Mouse (Mus musculus) cerebellum, adult (tissue): Measurements from ENCODE around the gene Fam189a1.

Source experiments
- ATAC-seq: cut with Nextera tagmentation; 2 replicates; pipeline ENCODE4 v1.9.2; 2017; ENCODE audit warnings: mild to moderate bottlenecking, moderate library complexity, mixed read lengths; ENCODE audit not compliant: insufficient number of reproducible peaks, low FRiP score, low TSS enrichment

The Fam189a1 gene

DNA sequence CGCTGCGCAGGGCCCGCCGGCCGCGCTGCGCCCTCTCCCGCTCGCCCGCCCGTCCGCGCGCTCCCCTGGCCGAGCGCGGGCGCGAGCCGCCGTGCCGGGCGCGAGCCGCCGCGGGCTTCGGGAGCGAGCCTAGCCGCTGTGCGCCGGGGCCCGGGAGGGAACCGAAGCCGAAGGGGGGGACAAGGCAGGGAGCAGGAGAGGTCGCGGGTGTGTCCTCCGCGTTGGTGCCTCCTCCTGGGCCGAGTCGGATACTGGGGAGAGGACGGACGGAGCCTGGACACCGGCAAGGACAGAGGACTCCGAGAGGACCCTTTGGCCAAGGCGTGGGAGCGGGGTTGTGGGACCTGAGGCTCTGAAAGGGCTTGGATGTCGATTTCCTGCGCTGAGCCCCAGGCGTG lies at the start of gene Fam189a1:
Fam189a1 (minus strand) TSS at position 57 of the 398 bp plus-strand sequence.
- ATAC-seq, result peak; percentile 74; the same call in 1 of the 2 replicates

DNA sequence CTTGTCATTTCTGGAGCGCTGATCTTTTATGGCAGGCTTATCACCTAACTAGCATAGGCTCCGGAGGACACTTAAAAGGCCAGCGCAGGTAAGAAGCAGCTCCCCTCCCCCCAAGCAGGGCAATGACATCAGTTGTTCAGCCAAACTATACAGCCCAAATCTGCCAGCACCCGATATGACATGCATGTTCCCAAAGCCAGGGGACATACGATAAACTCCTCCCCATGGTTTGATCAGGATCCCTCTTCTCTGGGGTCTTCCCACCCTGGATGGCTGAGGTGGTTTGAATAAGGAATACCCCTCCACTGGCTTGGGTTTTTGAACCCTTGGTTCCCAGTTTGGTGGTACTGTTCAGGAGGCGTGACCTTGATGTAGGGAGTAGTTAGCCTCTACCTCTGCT lies 49.7 kb upstream of the Fam189a1 start:
- ATAC-seq, result no peak

DNA sequence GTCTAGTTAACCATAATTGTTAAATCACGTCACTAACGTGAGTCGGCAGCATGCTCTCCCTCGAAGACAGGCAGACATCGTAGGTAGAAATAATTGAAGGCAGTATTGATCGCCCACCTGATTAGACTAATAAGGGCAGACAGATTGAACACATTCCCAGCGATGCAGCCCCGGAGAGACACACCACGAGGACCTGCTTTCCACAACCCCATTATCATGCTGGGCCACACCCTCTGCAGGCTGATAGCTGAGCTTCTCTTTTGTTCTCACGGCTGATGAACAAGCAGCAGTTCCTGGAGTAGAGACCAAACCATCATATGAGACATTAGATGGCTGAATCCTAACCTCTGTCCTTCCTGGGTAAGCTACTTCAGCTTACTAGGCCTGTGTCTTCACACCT lies 46.3 kb upstream of the Fam189a1 start:
- ATAC-seq, result no peak

DNA sequence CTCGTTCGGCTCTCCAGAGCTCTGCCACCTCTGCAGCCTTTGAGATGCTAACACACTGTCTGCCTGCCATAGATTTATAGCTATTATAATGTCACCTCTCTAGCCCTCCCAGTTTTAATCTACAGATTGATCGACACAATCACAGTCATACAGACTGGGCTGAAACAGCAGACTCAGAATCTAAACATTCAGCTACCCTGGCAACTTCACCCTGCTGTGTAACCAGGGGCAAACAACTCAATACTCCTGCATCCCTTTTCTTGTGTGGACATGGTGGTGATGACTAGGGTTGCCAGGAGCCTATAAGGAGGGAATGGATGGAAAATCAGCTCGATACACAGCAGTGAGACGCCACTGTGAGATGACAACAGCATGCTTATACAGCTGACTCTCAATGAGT lies 24.3 kb upstream of the Fam189a1 start:
- ATAC-seq, result no peak

DNA sequence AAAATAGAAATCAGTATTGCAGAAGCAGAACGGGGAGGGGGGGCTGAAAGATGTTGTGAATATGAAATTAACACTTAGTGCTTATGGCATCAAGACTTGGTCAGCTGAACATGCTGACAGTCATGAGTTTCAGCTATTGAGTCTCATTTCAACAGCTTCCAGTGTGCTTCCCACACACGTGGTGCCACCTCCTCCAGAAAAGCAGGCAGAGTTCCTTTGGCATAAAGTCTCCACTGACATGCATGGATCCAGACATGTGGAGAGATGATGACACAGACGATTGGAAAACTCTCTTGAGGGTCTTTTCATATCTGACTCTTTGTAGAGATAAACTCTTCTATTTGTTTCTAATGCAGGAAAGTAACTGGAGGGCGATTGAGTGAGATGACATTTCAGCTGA lies 14.4 kb upstream of the Fam189a1 start:
- ATAC-seq, result no peak

DNA sequence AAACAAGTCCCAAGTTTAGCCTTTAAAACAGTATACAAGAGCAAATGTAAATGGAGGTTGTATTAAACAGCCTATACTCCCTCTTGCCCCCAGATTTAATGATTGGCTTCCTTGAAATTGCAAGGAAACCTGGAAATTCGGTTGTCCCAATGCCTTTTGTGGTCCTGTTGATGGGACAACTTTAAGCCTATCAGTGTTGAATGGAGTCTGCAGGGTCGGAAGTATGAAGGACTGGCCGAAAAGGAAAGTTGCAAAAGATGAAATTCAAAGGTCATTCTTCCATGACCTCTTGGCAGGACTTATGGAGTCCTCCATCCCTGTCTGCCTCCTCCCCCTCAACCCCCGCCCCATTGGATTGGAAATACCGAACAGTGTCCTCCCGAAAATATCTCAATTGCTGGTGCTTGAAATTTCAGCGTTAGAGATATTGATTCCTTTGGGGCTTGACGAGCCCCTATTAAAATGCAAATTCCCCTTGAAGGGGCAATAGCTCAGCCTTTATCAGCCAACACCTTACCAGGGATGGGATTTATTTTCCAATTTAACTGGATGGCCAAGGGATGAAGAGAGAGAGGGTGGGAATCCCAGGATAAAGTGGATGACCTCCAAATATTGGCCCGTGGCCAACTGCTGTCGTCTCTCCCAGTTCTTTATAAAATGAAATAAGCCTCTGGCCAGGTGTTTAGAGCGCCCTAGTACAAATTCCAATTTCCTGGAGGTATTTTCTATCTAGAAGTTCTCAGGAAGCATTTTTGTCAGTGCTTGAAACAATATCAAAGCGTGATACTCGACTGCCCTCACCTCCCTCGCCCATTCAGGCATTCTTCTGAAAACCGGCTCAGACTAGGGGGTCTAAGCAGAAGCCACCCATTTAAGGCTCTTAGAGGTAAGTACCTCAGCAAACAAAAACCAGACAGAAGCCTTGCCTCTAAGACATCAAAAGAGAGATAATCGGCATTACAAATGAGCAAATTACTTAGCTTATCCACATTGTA lies 958 bp upstream of the Fam189a1 start:
- no peak for ATAC-seq

DNA sequence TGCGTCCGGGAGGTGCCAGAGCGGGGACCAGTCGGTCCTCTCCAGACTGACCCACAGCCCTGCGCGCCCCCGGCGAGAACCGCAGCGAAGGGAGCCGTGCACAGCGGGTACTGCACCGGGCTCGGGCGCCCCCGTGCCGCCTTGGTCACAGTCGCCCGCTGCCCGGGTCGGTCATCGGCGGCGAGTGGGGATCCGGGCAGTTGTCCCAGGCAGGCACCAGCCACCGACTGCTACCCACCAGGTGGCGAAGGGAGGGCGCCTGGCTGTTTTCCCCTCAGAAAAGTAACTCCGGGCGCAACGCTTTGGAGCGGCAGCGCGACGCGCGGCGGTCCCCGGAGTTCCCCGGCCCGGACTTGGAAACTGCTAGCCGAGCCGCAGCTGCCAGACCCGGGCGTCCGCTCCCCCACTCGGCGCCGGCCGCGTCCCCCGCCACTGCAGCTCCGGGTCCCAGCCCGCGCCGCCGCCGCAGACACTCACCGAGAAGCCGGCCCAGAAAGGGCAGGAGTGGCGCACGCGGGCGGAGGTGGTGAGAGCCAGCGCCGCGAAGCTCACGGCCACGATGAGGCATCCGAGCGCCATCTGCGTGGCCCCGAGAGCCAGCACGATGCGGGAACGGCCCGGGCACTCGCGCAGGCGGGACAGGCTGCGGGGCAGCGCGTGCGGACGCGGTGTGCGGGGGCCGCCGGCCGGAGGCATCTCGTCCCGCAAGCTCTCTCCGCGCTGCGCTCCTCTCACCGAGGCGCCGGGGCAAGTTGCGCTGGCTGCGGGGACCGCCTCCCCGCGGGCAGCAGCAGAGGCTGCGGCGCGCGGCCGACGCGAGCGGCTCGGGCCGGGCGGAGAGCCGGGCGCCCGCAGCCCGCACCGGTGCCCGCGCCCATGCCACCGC lies 499 bp downstream of the Fam189a1 start:
- peak; percentile 60 for ATAC-seq

DNA sequence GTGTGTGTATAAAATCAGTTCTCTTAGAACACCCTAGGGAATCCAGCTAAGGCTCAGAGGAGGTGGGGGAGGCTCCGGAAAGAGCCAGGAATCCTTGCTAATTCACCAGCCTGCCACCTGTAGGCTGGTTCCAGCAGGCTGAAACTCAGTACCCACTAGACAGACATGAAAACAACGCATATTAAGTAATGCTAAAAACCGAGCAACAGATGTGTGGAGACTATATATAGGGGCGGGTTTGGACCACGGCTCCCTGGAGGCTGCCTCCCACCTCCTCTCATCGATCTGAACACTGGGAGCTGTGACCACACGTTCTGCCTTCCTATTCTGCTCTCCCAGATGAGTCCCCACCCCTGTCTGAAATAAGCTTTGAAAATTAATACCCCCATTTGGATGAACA lies 1.8 kb downstream of the Fam189a1 start:
- no peak for ATAC-seq

DNA sequence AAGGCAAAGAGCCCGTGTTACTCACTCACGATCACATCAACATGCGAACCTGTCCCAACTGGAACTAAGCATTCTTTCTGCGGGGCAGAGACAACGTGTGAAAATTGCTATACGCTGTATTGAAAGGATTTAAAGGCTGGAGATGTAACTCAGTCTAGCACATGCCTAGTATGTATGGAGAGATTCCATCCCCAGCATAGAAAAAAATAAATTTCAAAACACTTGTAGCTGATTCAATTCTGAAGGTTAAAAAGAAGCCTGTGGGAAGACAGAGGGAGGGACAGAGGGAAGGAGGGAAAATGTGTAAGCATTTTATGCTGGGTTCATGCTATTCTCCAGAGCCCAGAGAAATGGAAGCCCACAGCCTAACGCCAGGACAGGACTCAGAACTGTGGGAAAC lies 2.5 kb downstream of the Fam189a1 start:
- ATAC-seq, result no peak

DNA sequence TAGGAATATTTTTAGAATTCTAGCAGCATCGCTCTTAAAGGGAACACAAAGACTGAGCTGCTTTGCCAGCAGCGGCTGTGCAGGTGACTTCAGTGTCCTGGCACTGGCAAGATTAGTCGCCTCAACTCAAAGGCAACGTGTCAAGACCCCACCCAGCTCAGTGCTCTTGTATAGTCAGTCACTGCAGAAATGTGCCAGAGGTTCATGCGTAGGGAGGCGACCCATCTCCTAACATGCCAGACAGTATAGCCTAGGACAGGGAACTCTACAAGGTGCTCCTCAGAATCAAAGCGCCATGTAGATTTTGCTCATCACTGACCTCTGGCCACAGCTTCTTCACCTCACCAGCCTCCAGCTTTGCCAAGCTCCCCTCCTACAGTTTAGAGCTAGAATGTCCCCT lies 4.8 kb downstream of the Fam189a1 start:
- no peak for ATAC-seq

DNA sequence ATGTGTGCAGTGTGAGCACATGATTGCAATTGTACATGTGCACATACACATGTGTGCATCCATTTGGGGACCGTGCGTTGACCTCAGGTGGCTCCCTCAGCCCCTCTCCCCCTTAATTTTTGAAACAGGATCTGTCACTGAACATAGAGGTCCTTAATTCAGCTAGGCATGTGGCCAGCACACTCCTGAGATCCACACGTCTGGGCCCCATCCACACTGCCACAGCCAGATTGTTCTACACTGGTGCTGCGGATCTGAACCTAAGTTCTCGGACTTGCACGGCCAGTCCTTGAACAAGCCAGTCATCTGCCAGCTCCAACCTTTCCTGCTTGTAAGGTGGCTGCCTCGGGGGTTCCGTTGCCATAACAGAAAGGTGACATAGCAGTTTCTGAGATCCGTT lies 7.3 kb downstream of the Fam189a1 start:
- no peak for ATAC-seq

DNA sequence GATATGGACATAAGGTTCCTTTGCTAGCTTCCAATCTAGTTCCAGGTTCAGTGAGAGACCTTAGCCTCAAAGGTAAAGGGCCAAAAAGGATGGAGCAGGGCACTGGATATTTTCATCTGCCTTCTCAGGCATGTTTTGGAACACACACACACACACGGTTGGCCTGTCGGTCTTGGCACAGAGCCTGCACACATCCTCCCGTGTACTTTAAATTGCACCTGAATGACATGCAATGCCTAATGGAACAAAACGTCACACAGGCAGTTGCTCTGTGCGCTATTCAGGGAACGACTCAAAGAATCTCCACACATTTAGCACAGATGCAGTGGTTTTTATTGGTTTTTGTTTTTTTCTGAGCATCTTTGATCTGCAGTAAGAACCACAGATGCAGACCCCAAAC lies 11.5 kb downstream of the Fam189a1 start:
- ATAC-seq, result no peak

DNA sequence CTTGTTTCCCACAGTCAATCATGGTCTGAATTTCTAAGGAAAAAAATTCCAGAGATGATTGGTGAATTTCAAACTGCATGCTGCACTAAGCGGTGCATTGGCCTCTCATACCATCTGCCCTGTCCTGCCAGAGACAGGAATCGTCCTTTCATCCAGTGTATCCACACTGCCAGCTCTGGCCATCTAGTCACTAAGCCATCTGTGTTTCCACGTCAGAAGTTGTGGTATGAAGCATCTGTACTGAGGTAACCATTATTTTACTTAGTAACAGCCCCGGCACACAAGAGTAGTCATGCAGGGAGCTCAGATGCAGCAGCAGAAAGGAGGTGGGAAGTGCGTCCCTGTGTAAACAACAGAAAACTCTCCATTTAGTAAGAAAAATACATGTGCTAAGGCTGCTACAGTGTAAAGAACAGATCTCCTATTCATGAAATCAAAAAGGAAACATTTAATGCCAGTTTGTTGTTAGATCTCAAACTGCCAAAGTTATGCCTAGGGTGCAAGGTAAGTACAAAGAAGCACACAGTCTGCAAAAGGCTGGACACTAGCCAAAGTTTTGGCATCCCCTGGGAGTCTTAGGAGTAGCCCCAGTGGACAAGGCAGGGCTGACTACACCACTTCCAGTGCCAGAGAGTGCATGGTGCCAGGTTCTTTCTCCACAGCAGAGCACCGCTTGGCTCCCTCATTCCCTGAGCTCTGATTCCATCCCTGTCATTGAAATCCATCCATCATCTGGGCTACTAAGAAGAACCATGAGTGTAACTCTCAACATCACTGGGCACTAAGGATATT lies 14.3 kb downstream of the Fam189a1 start:
- no peak for ATAC-seq

DNA sequence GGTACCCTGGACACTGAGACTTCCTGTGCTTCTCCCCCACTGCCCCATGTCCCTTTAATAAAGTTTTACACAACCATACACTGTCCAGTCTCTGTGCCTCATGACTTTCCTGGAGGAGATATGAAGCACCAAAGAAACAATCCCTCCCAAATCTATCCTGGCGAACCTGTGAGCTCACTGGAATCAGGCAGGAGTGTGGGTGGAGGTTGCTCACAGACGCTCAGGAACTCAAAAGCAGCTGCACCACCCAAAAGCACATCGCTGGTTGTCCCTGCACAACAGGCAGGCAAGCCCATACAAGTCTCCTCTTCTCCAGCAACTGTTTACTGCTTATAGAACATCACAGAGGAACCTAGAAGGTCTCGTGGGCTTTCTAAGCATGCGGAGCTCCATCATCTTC lies 15.5 kb downstream of the Fam189a1 start:
- ATAC-seq, result no peak

DNA sequence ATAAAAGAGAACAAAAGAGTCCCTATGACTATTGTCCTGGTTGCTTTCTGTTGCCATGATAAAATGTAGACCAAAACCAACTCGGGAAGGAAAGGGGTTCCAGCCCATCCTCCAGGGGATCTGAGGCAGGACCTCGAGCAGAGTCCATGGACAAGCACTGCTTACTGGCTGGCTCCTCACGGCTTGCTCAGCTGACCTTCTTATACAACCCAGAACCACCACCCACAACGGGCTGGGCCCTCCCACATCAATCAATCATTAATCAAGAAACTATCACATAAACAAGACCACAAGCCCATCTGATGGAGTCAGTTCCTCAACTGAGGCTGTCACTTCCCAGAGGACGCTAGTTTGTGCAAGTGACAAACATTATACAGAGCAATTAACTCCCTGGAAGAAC lies 16.3 kb downstream of the Fam189a1 start:
- no peak for ATAC-seq

DNA sequence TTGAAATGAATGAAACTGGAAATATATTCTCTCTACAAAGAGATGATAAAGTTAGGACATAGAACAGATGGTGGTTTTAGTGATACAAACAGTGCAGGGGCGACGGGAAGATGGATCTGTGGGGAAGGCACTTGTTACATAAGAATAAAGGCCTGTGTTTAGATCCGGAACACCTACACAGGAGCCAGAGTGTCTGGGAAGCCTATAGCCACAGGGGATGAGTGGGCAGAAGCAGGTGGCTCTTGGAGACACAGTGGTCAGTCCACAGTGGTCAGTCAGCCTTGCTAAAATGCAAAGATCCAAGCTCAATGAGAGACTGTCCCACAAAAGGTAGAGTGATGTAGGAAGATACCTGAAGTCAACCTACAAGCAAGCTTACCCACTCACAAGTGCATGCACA lies 32.6 kb downstream of the Fam189a1 start:
- no peak for ATAC-seq

DNA sequence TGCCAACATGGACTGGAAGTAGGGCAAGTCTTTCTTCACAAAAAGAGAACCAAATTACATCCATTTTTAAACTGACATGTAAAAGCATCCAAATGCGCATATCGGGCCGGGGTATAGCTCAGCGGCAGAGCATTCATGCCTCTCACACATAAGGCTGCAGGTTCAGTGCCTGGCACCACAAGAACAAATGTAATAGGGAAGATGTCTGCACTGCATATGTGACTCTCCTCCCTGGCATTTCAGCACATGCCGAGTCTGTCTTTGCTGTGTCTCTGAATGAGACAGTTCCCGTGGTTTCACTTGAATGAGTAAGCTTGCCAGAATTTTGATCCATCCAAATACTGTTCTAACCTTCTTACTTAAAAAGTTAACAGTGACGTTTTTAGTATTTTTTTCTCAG lies 39.5 kb downstream of the Fam189a1 start:
- no peak for ATAC-seq

DNA sequence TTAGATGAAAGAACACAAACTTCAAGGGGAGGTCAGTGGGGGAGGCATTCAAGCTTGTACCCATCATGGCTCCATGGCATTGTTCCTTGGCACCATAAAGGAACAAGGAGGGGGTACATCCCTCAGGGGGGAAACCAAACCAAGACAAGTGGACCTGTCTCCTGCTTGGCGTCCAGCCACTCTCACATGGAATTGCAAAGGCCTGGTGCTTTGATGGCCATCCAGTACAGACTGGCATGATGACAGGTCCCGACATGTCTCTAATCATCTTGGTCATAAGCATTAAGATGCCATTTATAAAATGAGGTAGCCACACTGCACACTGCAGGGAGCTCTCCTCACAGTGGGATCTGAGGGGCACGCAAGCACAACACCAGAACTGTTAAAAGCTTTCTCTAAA lies 41.0 kb downstream of the Fam189a1 start:
- no peak for ATAC-seq

DNA sequence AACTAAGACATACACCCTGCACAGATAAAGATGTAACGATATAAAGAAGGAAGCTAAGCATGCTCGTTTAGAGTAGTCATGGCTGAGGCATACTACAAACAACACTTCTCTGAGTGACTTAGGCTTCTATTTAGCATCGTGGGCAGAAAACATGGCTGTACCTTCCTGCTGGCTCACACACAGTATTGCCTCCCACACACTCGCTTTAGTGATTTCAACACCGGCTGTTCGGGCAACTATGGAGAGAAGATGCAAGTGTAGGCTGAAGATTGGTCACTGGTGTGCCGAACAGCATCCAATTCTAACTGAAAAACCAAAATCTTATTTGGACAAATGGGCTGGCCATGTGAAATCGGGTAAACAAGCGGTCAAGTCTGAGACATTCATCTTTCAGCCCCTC lies 44.7 kb downstream of the Fam189a1 start:
- no peak for ATAC-seq

DNA sequence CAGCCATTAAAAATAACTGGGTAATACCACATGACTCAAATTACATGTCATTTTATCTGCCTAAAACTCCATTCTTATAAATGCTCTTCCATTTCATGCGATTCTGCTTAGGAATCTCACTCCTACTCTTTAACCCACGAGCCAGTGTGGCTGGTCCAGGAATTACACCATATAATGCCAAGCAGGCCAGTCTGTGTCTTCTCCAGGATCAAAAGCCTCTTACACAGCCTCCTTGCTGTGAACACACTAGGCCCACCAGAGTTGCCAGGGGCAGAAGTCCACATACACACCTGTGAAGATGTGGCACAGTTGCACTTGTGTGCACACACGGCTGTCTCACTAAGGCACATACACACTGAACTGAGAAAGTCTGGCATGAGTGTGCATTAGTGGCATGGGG lies 50.8 kb downstream of the Fam189a1 start:
- peak; percentile 27 for ATAC-seq

DNA sequence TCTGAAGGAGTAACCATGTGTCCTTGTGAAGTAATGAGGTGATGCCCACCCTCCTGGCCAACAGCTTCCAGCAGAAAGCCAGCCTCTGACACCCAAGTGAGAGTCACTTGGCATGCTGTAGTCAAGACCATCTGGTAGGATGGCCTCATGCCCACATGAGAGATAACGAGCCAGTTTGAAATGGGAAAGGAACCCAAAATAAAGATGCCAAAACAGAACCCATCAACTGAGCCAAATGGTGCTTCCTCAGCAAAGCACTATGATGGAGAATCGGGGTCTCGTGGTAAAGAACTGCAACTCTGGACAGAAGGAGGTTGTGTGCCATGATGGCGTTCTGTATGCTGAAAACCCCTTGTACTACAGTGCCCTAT lies 51.3 kb downstream of the Fam189a1 start:
- peak; percentile 66 for ATAC-seq
